Mouse (Mus musculus) embryonic facial prominence, embryonic 10.5 days (tissue): ENCODE measurements around the gene Fam89b. TPM values are rescaled to one million over a fixed set of nuclear protein-coding genes. Genes with fewer than 3 reads are reported as not detected.

Source experiments
- DNase-seq: peaks from one replicate; pipeline ENCODE4 v3.0.0-alpha.2; 2017; ENCODE audit warnings: low spot score
- H3K27ac ChIP-seq: fragments of 300-500 bp; sonication (generic); replicated peaks from 2 replicates; pipeline ENCODE4 v1.5.1; 2016; ENCODE audit warnings: mild to moderate bottlenecking
- H3K27me3 ChIP-seq: fragments of 300-500 bp; sonication (generic); replicated peaks from 2 replicates; pipeline ENCODE4 v1.6.1; 2016; ENCODE audit warnings: low read depth, mild to moderate bottlenecking; ENCODE audit not compliant: poor library complexity, severe bottlenecking
- H3K36me3 ChIP-seq: fragments of 300-500 bp; sonication (generic); replicated peaks from 2 replicates; pipeline ENCODE4 v1.6.1; 2016; ENCODE audit warnings: mild to moderate bottlenecking, moderate library complexity
- H3K4me1 ChIP-seq: fragments of 300-500 bp; sonication (generic); 2 replicates; pipeline ENCODE4 v1.6.1; 2016
- H3K4me3 ChIP-seq: fragments of 300-500 bp; sonication (generic); 2 replicates; pipeline ENCODE4 v1.5.1; 2016; ENCODE audit warnings: mild to moderate bottlenecking, moderate library complexity
- H3K9me3 ChIP-seq: fragments of 300-500 bp; sonication (generic); 2 replicates; pipeline ENCODE4 v1.6.1; 2016; ENCODE audit warnings: mild to moderate bottlenecking
- WGBS: fragments of 180-500 bp; shearing (Covaris S2); methylation state at CpG from one replicate; pipeline ENCODE4 v1.1.7; 2016; 5-methylcytosine and 5-hydroxymethylcytosine counted together
- polyA plus RNA-seq: library from polyadenylated mRNA; unstranded; fragments of >200 nt; fragmentation: Nextera tagmentation; extraction: Ambion mirVana; gene quantifications from 2 replicates; pipeline ENCODE4 v1.2.1, GENCODE M21; 2016

The Fam89b gene
- polyA plus RNA-seq = 147 and 151 TPM in 2 replicates

GRCm38 (mm10) chr19:5729444-5729815 is at the start of gene Fam89b:
TSS of gene Fam89b (minus strand) at chr19:5729653.
- Histone ChIP-seq H3K36me3 (peaks cover 33% of the 10 kb centered on the region), H3K4me3 (peak within 1 kb of the TSS; percentile 97), H3K27me3 (peaks cover 12% of the 10 kb centered on the region), H3K27ac (peak within 1 kb of the TSS; percentile 99), H3K4me1 (peaks cover 68% of the 10 kb centered on the region), H3K9me3 (no peaks in the 10 kb centered on the region)
- WGBS = under 1% methylated on average over 37 of the region's 37 CpGs
- peak; percentile 92 for DNase-seq

- no peak for DNase-seq
- Histone ChIP-seq H3K27ac (no peak overlapping the region), H3K9me3 (no peaks in the 10 kb centered on the region), H3K4me3 (no peak overlapping the region), H3K4me1 (no peaks in the 10 kb centered on the region), H3K36me3 (no peaks in the 10 kb centered on the region), H3K27me3 (no peaks in the 10 kb centered on the region)
- WGBS = 54% methylated on average over 8 of the region's 8 CpGs
Measured at GRCm38 (mm10) chr19:5778312-5778711, 48.9 kb upstream of the Fam89b start.

DNA sequence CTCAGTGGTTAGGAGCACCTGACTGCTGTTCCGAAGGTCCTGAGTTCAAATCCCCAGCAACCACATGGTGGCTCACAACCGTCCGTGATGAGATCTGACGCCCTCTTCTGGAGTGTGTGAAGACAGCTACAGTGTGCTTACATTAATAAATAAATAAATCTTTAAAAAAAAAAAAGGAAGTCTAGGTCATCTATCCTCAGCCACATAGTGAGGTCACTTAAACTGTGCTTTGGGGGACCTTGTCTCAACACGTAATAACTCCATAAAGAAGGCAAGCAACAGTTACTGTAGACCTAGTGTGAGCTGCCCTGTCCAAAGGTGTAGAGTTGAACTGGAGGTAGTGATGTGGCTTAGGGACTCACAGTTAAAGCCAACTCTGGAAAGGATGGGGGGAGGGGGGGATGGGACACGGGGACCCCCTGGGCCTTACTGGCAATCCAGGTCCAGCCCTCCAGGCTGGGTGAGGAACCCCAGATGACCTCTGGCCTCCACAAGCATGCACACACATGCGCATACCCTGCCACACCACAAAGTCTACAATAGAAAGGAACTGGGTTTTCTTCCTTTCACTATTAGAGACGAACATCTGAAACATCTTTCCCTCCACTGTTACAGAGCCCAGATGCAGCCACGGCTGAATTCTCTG is 48.1 kb upstream of the Fam89b start:
- WGBS = 80% methylated on average over 9 of the region's 9 CpGs
- Histone ChIP-seq H3K4me1 (no peaks in the 10 kb centered on the region), H3K4me3 (no peak overlapping the region), H3K9me3 (no peaks in the 10 kb centered on the region), H3K27me3 (no peaks in the 10 kb centered on the region), H3K36me3 (no peaks in the 10 kb centered on the region), H3K27ac (no peak overlapping the region)
- DNase-seq = no peak

- peak; percentile 96 for DNase-seq
- WGBS = 1% methylated on average over 64 of the region's 64 CpGs
Measured at GRCm38 (mm10) chr19:5770925-5771860, 41.7 kb upstream of the Fam89b start, which contains the start of gene Scyl1. TSS of gene Scyl1 (minus strand) at chr19:5771419.

GRCm38 (mm10) chr19:5770311-5770710 is 40.9 kb upstream of the Fam89b start:
- Histone ChIP-seq H3K4me1 (peaks cover 18% of the 10 kb centered on the region), H3K9me3 (no peaks in the 10 kb centered on the region), H3K36me3 (peaks cover 48% of the 10 kb centered on the region), H3K4me3 (peak overlapping the region; percentile 85), H3K27ac (peak overlapping the region; percentile 90), H3K27me3 (no peaks in the 10 kb centered on the region)
- 53% methylated on average over 9 of the region's 9 CpGs for WGBS
- DNase-seq = no peak

More at GRCm38 (mm10) chr19:5770925-5771860, 41.7 kb upstream of the Fam89b start, which contains the start of gene Scyl1:
- Histone ChIP-seq H3K27ac (peak within 1 kb of the TSS; percentile 90), H3K4me3 (peak within 1 kb of the TSS; percentile 85), H3K27me3 (no peaks in the 10 kb centered on the region), H3K9me3 (no peaks in the 10 kb centered on the region), H3K36me3 (peaks cover 39% of the 10 kb centered on the region), H3K4me1 (peaks cover 18% of the 10 kb centered on the region)

DNA sequence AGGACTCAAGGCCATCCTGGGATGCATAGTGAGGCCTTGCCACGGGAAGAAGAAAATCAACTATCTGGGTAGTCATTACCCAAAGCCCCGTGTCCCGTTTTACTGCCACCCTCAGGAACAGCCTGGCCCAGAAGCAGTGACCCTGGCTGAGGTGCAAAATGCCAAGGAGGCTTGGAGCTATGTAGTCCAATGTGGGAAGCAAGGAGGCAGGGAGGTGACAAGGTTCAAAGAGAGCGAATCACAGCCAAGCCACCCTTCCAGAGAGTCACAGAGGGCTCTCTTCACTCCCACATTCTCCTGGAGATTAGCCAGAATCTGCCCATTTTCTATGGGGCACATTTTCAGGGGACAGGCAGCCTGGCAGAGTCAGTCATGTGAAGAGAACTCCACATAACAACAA is 37.8 kb upstream of the Fam89b start:
- Histone ChIP-seq H3K4me1 (peaks cover 18% of the 10 kb centered on the region), H3K27me3 (no peaks in the 10 kb centered on the region), H3K27ac (no peak overlapping the region), H3K4me3 (no peak overlapping the region), H3K9me3 (no peaks in the 10 kb centered on the region), H3K36me3 (peaks cover 77% of the 10 kb centered on the region)
- no peak for DNase-seq
- 87% methylated on average over 4 of the region's 4 CpGs for WGBS

DNA sequence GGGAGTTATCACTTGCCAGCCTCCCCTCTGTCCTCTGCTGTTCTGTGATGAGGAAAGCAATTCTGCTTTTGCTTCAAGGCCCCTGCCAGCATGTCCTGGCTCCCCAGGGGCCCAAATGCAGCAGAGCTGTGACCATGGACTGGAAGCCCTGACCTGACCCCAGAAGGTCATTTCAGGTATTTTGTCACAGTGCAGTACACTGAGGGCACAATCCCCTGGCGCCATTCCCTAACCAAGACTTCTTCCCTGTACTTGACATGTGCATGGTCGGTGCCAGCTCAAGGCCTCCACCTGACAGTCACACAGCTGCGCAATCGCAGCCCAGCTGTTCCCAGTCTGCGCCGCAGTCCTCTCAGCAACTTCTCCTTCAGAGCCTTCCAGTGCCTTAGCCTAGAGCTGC is 33.7 kb upstream of the Fam89b start:
- H3K27me3 ChIP-seq = peaks cover 11% of the 10 kb centered on the region
- H3K9me3 ChIP-seq = no peaks in the 10 kb centered on the region
- H3K4me1 ChIP-seq = no peaks in the 10 kb centered on the region
- no peak for DNase-seq
- H3K4me3 ChIP-seq = no peak overlapping the region
- 91% methylated on average over 6 of the region's 6 CpGs for whole genome bisulfite sequencing
- H3K36me3 ChIP-seq = peaks cover 99% of the 10 kb centered on the region
- no peak overlapping the region for H3K27ac ChIP-seq

DNA sequence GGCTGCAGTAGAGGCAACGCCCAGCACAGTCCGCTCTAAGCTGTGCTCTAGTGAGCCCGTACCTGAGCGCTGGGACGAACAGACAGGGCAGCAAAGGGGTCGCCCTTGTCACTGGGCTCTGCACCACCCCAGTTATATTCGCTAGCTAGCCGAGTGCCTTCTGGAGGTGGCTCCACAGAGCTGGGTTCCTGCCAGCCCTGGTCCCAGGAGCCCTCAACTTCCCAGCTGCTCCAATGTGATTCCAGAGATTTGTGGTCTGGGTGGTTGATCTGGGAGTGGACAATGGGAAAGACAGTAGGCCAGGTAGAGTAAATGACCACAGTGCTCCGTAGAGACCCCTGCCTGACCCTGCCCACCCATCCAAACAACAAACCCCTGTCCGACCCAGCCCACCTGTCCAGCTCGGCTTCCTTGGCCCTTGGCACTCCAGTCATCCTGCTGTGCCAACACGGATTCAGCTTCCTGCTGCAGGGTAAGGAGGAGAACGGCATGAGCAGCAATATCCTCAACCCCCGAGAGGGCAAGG is 29.5 kb upstream of the Fam89b start:
- H3K36me3 ChIP-seq = peaks cover 71% of the 10 kb centered on the region
- H3K27me3 ChIP-seq = peaks cover 53% of the 10 kb centered on the region

DNA sequence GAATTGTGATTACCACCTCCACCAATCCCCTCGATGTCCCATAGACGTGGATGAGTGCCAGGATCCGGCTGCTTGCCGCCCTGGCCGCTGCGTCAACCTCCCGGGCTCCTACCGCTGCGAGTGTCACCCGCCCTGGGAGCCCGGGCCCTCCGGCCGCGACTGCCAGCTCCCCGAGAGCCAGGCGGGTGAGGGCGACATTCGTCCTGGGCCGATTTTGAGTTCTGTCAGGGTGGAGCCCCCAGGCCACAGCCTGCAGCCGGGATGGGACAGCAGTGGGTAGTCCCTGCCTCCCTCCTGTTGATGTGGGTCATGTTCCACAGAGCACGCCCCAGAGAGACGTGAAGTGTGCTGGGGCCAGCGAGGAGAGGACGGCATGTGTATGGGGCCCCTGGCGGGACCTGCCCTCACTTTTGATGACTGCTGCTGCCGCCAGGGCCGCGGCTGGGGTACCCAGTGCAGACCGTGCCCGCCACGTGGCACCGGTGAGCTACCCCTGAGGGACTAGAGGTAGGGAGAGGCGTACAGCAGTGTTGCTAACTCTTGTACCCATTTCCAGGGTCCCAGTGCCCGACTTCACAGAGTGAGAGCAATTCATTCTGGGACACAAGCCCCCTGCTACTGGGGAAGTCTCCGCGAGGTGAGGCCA is 27.7 kb upstream of the Fam89b start:
- H3K36me3 ChIP-seq = peaks cover 54% of the 10 kb centered on the region
- peaks cover 21% of the 10 kb centered on the region for H3K4me1 ChIP-seq
- H3K4me3 ChIP-seq = peak overlapping the region; percentile 50
- H3K27me3 ChIP-seq = peaks cover 71% of the 10 kb centered on the region
- H3K9me3 ChIP-seq = no peaks in the 10 kb centered on the region
- DNase-seq = peak; percentile 42
- H3K27ac ChIP-seq = peak overlapping the region; percentile 37; the same call in 1 of the 2 replicates
- 13% methylated on average over 36 of the region's 36 CpGs for WGBS

More for the DNA sequence above, 29.5 kb upstream of the Fam89b start:
- Histone ChIP-seq H3K4me3 (no peak overlapping the region), H3K27ac (no peak overlapping the region), H3K4me1 (peaks cover 21% of the 10 kb centered on the region), H3K9me3 (no peaks in the 10 kb centered on the region)
- 92% methylated on average over 14 of the region's 14 CpGs for WGBS
- no peak for DNase-seq

DNA sequence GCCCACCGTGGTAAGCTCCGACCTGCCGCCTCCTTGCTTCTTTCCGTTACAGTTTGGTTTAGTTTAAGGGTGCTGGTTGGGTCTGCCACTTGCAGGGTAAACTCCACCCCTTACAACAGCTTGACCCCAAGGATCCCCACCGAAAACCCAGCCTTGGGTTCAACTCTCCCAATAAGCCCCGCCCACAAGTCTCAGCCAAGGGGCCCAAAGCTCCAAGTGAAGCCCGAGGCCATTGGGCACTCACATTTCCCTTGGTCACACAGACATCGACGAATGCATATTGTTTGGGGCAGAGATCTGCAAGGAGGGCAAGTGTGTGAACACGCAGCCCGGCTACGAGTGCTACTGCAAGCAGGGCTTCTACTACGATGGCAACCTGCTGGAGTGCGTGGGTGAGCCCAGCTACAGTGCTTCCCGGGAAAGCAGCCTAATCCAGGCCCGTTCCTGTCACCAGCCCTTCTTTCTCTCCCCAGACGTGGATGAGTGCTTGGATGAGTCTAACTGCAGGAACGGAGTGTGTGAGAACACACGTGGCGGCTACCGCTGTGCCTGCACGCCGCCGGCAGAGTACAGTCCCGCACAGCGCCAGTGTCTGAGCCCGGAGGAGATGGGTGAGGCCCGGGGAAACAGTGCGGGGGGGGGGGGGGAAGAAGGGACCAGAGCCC is 27.0 kb upstream of the Fam89b start:
- Histone ChIP-seq H3K27ac (peak overlapping the region; percentile 37; the same call in 1 of the 2 replicates), H3K9me3 (no peaks in the 10 kb centered on the region), H3K36me3 (peaks cover 47% of the 10 kb centered on the region), H3K27me3 (peaks cover 78% of the 10 kb centered on the region), H3K4me1 (peaks cover 28% of the 10 kb centered on the region), H3K4me3 (peak overlapping the region; percentile 50)
- peak; percentile 40 for DNase-seq
- 6% methylated on average over 28 of the region's 29 CpGs for WGBS

DNA sequence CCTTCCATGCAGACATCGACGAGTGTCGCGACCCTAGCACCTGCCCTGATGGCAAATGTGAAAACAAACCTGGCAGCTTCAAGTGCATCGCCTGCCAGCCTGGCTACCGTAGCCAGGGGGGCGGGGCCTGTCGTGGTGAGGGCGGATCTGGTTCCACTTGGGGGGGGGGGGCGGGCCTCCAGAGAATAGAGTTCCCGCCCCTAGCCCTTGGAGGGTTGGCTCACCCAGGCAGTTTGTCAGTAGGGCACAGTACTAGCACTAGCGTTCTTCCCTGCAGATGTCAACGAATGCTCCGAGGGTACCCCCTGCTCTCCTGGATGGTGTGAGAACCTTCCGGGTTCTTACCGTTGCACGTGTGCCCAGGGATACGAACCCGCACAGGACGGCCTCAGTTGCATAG is 22.3 kb upstream of the Fam89b start:
- Histone ChIP-seq H3K27ac (no peak overlapping the region), H3K4me3 (peak overlapping the region; percentile 45), H3K27me3 (peaks cover 98% of the 10 kb centered on the region), H3K9me3 (no peaks in the 10 kb centered on the region), H3K36me3 (no peaks in the 10 kb centered on the region), H3K4me1 (peaks cover 33% of the 10 kb centered on the region)
- DNase-seq = peak; percentile 48
- 7% methylated on average over 20 of the region's 20 CpGs for WGBS
